17 mouse cellular contexts compared by ENCODE assay signal in genomic region chr2:142264697-142265096, GRCm38 (mm10).
"Had no signal": no experiment of that assay in that cellular context is flagged by ENCODE, and none has a peak within 500 bp of the region (broad histone marks: within the 10 kb centered on the region; RNA-seq: fewer than 3 reads in every experiment).

No protein-coding gene starts in this region.

- DNase-seq: heart, postnatal 10 days; heart, postnatal 14 days; heart, postnatal 36 days; kidney, adult 18-20 months; kidney, postnatal 10 days; kidney, postnatal 14 days; kidney, postnatal 25 days; kidney, postnatal 36 days; kidney, postnatal 4 days; layer of hippocampus, adult 9-11 months; layer of hippocampus, postnatal 36 days had no signal

- ATAC-seq: hindbrain, embryonic 16.5 days; hindbrain, postnatal 0 days; inflammation-experienced regulatory T-cells, adult 6 months; intestine, embryonic 15.5 days; intestine, embryonic 16.5 days; intestine, postnatal 0 days had no signal
